Mouse (Mus musculus): ENCODE measurements around the gene Polr2h.

DNA sequence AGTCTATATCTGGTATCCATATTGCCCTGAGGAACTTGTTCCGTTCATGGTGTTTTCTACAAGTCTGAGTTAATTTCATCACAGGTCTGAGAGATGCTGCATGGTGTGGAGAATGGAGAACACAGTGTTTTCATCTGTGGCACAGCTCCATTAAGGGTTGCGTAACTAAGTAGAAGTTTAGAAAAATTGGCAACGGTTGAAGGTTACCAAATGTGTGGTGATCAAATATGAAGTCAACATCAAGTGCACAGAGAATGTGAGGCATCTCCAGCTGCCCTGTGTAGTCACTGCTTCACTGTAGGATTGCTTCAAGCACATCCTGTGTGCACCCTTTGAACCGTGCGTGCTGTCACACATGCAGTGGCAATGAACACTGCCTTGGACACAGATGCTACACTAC lies 38.6 kb downstream of the Polr2h start:
- TF ChIP-seq CTCF (IDR thresholded peaks at IDR 0.05) (no peak), POLR2A (IDR thresholded peaks at IDR 0.05; ENCODE audit: insufficient read depth, low read depth, low read length) (no peak), EP300 (IDR thresholded peaks at IDR 0.05; ENCODE audit: insufficient read depth, low read depth, low read length) (no peak)
